Mouse (Mus musculus): ENCODE data around the gene Cxcl1. TPM values are rescaled to one million over a fixed set of nuclear protein-coding genes. Genes with fewer than 3 reads are reported as not detected.

Cxcl1 gene
- polyA plus RNA-seq (2015; fragmentation: Illumina TruSeq; extraction: RNeasy Lipid Tissue Mini Kit (QIAGEN cat#74804); ENCODE audit: insufficient read depth, low replicate concordance): 1.3 TPM

DNA sequence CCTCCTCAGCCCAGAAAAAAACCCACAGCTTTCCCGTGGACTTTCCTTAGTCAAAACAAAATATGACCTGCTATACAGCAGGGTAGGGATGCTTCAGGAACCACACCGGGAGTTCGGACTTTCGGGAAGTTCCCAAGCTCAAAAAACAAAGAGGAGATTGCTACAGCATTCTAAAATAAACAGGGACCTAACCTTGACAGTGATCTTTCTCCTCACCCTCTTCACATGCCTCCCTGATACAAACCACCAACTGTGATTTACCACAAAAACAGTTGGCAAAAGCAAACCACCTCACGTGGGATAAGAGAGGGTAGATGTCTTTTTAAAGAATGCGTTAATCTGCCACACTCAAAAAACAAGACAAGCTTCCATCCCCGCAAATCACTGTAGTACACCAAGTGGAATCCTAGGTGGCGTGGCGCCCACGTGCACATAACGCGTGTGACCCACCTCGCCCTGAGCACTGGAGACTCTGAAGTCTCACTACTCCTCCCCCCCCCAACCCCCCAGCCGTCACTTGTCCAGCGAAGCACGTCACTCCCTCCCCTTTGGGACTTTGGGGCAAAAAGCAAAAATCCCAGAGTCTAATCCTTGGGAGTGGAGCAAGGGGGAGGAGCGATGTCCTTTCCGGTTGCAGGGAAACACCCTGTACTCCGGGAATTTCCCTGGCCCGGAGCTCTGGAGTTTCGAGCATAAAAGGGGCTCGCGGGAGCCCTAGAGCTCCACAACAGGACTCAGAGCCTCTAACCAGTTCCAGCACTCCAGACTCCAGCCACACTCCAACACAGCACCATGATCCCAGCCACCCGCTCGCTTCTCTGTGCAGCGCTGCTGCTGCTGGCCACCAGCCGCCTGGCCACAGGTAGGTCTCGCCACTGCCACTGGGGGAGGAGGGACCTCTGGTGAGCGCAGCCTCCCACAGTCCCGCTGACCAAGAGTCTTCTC, at the start of gene Cxcl1:
Cxcl1 (plus strand) TSS at position 723 of the 945 bp plus-strand sequence.

DNA sequence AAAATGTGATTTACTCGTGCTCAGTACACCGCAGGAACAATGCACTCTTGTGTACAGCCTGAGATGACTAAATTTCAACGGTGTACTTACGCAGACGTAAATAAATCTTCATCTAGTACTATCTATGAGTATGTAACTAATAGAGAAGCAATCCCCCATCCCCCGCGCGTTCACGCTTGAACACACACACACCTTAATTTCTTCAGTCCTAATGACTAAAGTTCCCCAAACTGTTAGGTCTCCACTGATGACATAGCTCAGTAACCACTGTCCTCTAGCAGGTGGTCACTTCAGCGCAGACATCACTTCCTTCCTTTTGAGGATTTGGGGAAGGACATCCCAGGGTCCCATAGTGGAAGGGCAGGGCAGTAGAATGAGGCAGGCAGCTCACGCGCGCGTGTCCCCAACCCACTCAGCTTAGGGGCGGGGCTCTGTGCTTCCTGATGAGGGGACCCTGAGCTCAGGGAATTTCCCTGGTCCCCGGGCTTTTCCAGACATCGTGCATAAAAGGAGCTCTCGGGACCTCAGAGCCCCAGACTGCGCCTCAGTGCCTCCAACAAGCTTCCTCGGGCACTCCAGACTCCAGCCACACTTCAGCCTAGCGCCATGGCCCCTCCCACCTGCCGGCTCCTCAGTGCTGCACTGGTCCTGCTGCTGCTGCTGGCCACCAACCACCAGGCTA, 12.4 kb downstream of the Cxcl1 start, which contains the start of gene Cxcl2:
Cxcl2 (plus strand) TSS at position 533 of the 682 bp plus-strand sequence.

DNA sequence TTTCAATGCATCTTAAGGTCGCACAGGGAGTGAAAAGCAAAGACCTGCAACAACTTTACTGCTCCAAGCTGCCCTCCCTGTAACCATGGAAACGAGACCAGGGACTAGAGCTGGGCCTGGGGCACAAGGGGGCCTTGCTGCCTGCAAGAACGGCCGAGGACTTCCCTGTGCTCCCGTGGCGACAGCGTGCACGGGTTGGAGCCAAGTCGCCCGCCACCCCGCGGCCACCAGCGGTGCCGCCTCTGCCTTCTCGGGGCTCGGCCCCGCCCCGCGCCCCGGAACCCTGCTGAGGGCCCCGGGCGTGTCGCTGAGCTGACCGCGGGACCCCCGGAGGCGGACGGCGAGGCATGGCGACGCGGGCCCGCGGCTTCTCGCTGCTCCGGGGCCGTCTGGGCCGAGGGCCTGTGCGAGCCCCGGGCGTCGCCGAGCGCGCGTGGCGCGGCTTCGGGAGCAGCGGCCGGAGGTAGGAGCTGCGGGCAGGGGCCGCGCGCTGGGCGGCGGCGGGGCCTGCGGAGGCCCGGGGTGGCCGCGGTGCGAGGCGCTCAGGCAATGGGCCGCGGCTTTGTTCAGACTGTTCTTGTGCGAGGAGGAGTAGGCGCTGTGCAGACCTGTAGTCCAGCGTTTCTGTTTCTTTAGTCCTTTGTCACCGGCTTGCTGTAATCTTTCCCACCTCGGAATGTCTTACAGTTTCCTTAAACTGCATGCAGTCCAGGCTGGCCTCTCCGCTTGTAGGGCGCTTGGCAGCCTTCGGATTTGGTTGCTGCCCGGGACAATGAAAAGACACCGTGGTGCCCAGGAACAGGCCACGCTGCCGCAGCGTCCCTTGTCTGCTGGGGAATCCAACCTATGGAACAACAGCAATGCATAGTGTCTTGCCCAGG, 40.2 kb downstream of the Cxcl1 start, which contains the start of gene Mthfd2l:
Mthfd2l (plus strand) TSS at position 147 of the 881 bp plus-strand sequence.

Other genes starting within 250 kb of the Cxcl1 start
- 1.7 TPM for gene Cxcl5, start 131.9 kb upstream of the Cxcl1 start, polyA plus RNA-seq (2015; fragmentation: Illumina TruSeq; extraction: RNeasy Lipid Tissue Mini Kit (QIAGEN cat#74804); ENCODE audit: insufficient read depth, low replicate concordance)
- gene Ppbp, start 122.7 kb upstream of the Cxcl1 start, polyA plus RNA-seq (2015; fragmentation: Illumina TruSeq; extraction: RNeasy Lipid Tissue Mini Kit (QIAGEN cat#74804); ENCODE audit: insufficient read depth, low replicate concordance): 117 TPM
- gene Pf4, start 118.8 kb upstream of the Cxcl1 start, polyA plus RNA-seq (2015; fragmentation: Illumina TruSeq; extraction: RNeasy Lipid Tissue Mini Kit (QIAGEN cat#74804); ENCODE audit: insufficient read depth, low replicate concordance): 62.9 TPM
- not detected for gene Cxcl3, start 105.1 kb upstream of the Cxcl1 start, polyA plus RNA-seq (2015; fragmentation: Illumina TruSeq; extraction: RNeasy Lipid Tissue Mini Kit (QIAGEN cat#74804); ENCODE audit: insufficient read depth, low replicate concordance)
- not detected for gene Cxcl15, start 96.7 kb upstream of the Cxcl1 start, polyA plus RNA-seq (2015; fragmentation: Illumina TruSeq; extraction: RNeasy Lipid Tissue Mini Kit (QIAGEN cat#74804); ENCODE audit: insufficient read depth, low replicate concordance)
- 0.22 TPM for gene Cxcl2, start 12.6 kb downstream of the Cxcl1 start, polyA plus RNA-seq (2015; fragmentation: Illumina TruSeq; extraction: RNeasy Lipid Tissue Mini Kit (QIAGEN cat#74804); ENCODE audit: insufficient read depth, low replicate concordance)
- 15.7 TPM for gene Mthfd2l, start 39.9 kb downstream of the Cxcl1 start, polyA plus RNA-seq (2015; fragmentation: Illumina TruSeq; extraction: RNeasy Lipid Tissue Mini Kit (QIAGEN cat#74804); ENCODE audit: insufficient read depth, low replicate concordance)
- gene Epgn, start 136.2 kb downstream of the Cxcl1 start, polyA plus RNA-seq (2015; fragmentation: Illumina TruSeq; extraction: RNeasy Lipid Tissue Mini Kit (QIAGEN cat#74804); ENCODE audit: insufficient read depth, low replicate concordance): not detected
- not detected for gene Ereg, start 183.4 kb downstream of the Cxcl1 start, polyA plus RNA-seq (2015; fragmentation: Illumina TruSeq; extraction: RNeasy Lipid Tissue Mini Kit (QIAGEN cat#74804); ENCODE audit: insufficient read depth, low replicate concordance)
- gene Areg, start 248.4 kb downstream of the Cxcl1 start, polyA plus RNA-seq (2015; fragmentation: Illumina TruSeq; extraction: RNeasy Lipid Tissue Mini Kit (QIAGEN cat#74804); ENCODE audit: insufficient read depth, low replicate concordance): not detected